Mouse (Mus musculus) limb, embryonic 13.5 days (tissue): Measurements from ENCODE around the gene Spata6. TPM values are rescaled to one million over a fixed set of nuclear protein-coding genes. Genes with fewer than 3 reads are reported as not detected.

Experiments used
- ATAC-seq: fragments of 200-750 bp; cut with Nextera tagmentation; 2 replicates; pipeline ENCODE4 v1.8.0; 2017; ENCODE audit warnings: low read depth, moderate number of reproducible peaks, moderate TSS enrichment; ENCODE audit not compliant: low FRiP score
- H3K27ac ChIP-seq: fragments of 300-500 bp; sonication (generic); 2 replicates; pipeline ENCODE4 v1.5.1; 2015; ENCODE audit warnings: inconsistent platforms, mild to moderate bottlenecking, moderate library complexity
- H3K27me3 ChIP-seq: fragments of 300-500 bp; sonication (generic); 2 replicates; pipeline ENCODE4 v1.6.1; 2015; ENCODE audit warnings: mild to moderate bottlenecking, inconsistent platforms
- H3K36me3 ChIP-seq: fragments of 300-500 bp; sonication (generic); 2 replicates; pipeline ENCODE4 v1.6.1; 2015; ENCODE audit warnings: inconsistent platforms, mild to moderate bottlenecking, moderate library complexity
- H3K4me1 ChIP-seq: fragments of 300-500 bp; sonication (generic); 2 replicates; pipeline ENCODE4 v1.6.1; 2015; ENCODE audit warnings: inconsistent platforms
- H3K4me2 ChIP-seq: fragments of 300-500 bp; sonication (generic); replicated peaks from 2 replicates; pipeline ENCODE4 v1.6.1; 2015; ENCODE audit warnings: inconsistent platforms, mild to moderate bottlenecking, moderate library complexity
- H3K4me3 ChIP-seq: fragments of 300-500 bp; sonication (generic); 2 replicates; pipeline ENCODE4 v1.5.1; 2015; ENCODE audit warnings: moderate library complexity, mild to moderate bottlenecking, inconsistent platforms
- H3K9ac ChIP-seq: fragments of 300-500 bp; sonication (generic); 2 replicates; pipeline ENCODE4 v1.6.1; 2015; ENCODE audit warnings: mild to moderate bottlenecking, inconsistent platforms
- H3K9me3 ChIP-seq: fragments of 300-500 bp; sonication (generic); 2 replicates; pipeline ENCODE4 v1.6.1; 2016; ENCODE audit warnings: inconsistent platforms
- WGBS: fragments of 180-500 bp; shearing (Covaris S2); methylation state at CpG from one replicate; pipeline ENCODE4 v1.1.7; 2015; 5-methylcytosine and 5-hydroxymethylcytosine counted together
- polyA plus RNA-seq: library from polyadenylated mRNA; unstranded; fragments of >200 nt; fragmentation: Nextera tagmentation; extraction: Ambion mirVana; gene quantifications from 2 replicates; pipeline ENCODE4 v1.2.1, GENCODE M21; 2015

Spata6 gene
- polyA plus RNA-seq, 1 experiment from 2014 or later: 32.1 TPM

GRCm38 (mm10) chr4:111704126-111704525, 15.7 kb upstream of the Spata6 start:
- Histone ChIP-seq H3K27me3 (no peaks in the 10 kb centered on the region), H3K9ac (no peak overlapping the region), H3K4me1 (no peaks in the 10 kb centered on the region), H3K9me3 (no peaks in the 10 kb centered on the region), H3K27ac (no peak overlapping the region), H3K4me2 (no peak overlapping the region), H3K4me3 (no peak overlapping the region), H3K36me3 (no peaks in the 10 kb centered on the region)
- 92% methylated on average over 2 of the region's 2 CpGs for WGBS
- ATAC-seq: no peak

DNA sequence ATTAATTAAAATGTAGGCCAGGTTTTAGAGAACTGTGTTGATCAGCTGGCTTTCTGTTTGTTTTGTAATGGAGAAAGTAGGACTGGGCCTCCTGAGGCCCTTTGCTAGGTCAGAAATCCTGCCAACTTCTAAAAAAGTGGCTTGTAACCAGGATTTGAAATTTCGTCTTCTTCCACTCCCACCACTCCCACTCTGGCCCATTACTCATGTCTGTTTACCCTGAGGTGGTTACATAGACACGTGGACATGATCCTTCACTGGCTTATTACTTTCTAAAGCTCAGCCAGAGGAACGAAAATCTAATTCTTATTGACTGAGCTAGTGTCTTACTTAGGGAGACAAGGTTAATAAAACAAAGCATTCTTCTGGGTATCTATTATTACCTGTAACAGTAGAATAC, 14.8 kb upstream of the Spata6 start:
- H3K4me3 ChIP-seq: no peak overlapping the region
- H3K27me3 ChIP-seq: no peaks in the 10 kb centered on the region
- no peak overlapping the region for H3K4me2 ChIP-seq
- peak; percentile 48; the same call in 1 of the 2 replicates for ATAC-seq
- no peak overlapping the region; the same call in 1 of the 2 replicates for H3K27ac ChIP-seq
- no peak overlapping the region for H3K9ac ChIP-seq
- no peaks in the 10 kb centered on the region for H3K4me1 ChIP-seq
- WGBS: 70% methylated on average over 3 of the region's 3 CpGs
- no peaks in the 10 kb centered on the region for H3K9me3 ChIP-seq
- no peaks in the 10 kb centered on the region for H3K36me3 ChIP-seq

GRCm38 (mm10) chr4:111719296-111719695, 488 bp upstream of the Spata6 start:
- peak overlapping the region; percentile 90 for H3K4me3 ChIP-seq
- H3K36me3 ChIP-seq: no peaks in the 10 kb centered on the region
- no peak overlapping the region for H3K9ac ChIP-seq
- H3K4me1 ChIP-seq: peaks cover 14% of the 10 kb centered on the region
- WGBS: 64% methylated on average over 4 of the region's 4 CpGs
- H3K9me3 ChIP-seq: no peaks in the 10 kb centered on the region
- no peak overlapping the region for H3K27ac ChIP-seq
- peak overlapping the region; percentile 72 for H3K4me2 ChIP-seq
- H3K27me3 ChIP-seq: no peaks in the 10 kb centered on the region
- no peak for ATAC-seq

- peak; percentile 14; the same call in 1 of the 2 replicates for ATAC-seq
- Histone ChIP-seq H3K9ac (peak overlapping the region; percentile 82), H3K4me2 (peak overlapping the region; percentile 72), H3K27ac (peak overlapping the region; percentile 84; the same call in 1 of the 2 replicates), H3K4me1 (peaks cover 14% of the 10 kb centered on the region), H3K36me3 (no peaks in the 10 kb centered on the region), H3K9me3 (no peaks in the 10 kb centered on the region), H3K27me3 (no peaks in the 10 kb centered on the region), H3K4me3 (peak overlapping the region; percentile 90)
- WGBS: 14% methylated on average over 2 of the region's 2 CpGs
Observed at GRCm38 (mm10) chr4:111720662-111721003, 849 bp downstream of the Spata6 start.

DNA sequence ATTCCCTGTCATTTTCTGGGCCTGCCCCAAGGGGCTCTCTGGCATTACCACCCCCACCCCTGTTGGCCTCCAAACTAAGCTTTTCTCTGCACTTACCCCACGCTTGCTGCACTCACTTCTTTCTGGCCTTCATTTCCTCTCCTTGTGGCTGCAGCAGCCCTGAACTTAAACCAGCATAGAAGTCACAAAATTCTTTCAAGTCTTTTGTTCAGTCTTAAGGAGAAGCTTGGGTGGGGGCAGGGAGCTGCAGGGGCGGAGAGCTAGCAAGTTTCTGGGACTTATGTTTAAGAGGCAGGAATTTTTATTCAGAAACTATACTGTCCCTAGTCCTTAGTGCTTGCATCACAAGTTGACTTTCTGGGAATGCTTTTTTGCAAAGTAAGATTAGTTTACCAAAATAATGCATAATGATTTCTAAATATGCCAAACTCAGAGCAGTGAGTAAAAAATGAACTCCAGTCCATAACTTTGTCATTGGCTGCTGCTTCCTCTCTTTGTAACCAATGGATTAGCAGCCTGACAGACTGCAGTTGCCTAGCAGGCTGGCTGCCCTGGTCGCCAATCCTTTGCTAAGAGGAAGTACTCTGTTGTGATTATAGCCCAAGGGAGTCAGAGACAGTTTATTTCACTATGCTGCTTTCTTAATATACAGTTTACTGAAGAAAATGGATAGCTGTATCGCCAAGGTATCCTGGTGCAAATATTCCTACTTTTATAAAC, 1.5 kb downstream of the Spata6 start:
- H3K9me3 ChIP-seq: no peaks in the 10 kb centered on the region
- H3K4me2 ChIP-seq: peak overlapping the region; percentile 72
- H3K4me3 ChIP-seq: peak overlapping the region; percentile 90
- peak overlapping the region; percentile 82 for H3K9ac ChIP-seq
- no peaks in the 10 kb centered on the region for H3K27me3 ChIP-seq
- no peak for ATAC-seq
- WGBS: 24% methylated on average over 4 of the region's 4 CpGs
- peak overlapping the region; percentile 84 for H3K27ac ChIP-seq
- H3K36me3 ChIP-seq: no peaks in the 10 kb centered on the region
- H3K4me1 ChIP-seq: peaks cover 14% of the 10 kb centered on the region

GRCm38 (mm10) chr4:111737551-111737950, 17.8 kb downstream of the Spata6 start:
- Histone ChIP-seq H3K4me3 (no peak overlapping the region), H3K9ac (no peak overlapping the region), H3K4me1 (no peaks in the 10 kb centered on the region), H3K27me3 (no peaks in the 10 kb centered on the region), H3K36me3 (no peaks in the 10 kb centered on the region), H3K27ac (no peak overlapping the region), H3K4me2 (no peak overlapping the region), H3K9me3 (no peaks in the 10 kb centered on the region)
- 93% methylated on average over 1 of the region's 1 CpGs for WGBS
- ATAC-seq: no peak

GRCm38 (mm10) chr4:111780533-111780932, 60.7 kb downstream of the Spata6 start:
- WGBS: 59% methylated on average over 4 of the region's 4 CpGs

GRCm38 (mm10) chr4:111799892-111800291, 80.1 kb downstream of the Spata6 start:
- no peak overlapping the region for H3K4me3 ChIP-seq
- no peak overlapping the region for H3K4me2 ChIP-seq
- no peak for ATAC-seq
- H3K27me3 ChIP-seq: no peaks in the 10 kb centered on the region
- no peaks in the 10 kb centered on the region for H3K4me1 ChIP-seq
- WGBS: 75% methylated on average over 3 of the region's 3 CpGs
- H3K9ac ChIP-seq: no peak overlapping the region
- H3K9me3 ChIP-seq: no peaks in the 10 kb centered on the region
- peaks cover 5% of the 10 kb centered on the region; the same call in 1 of the 2 replicates for H3K36me3 ChIP-seq
- H3K27ac ChIP-seq: no peak overlapping the region

More at GRCm38 (mm10) chr4:111780533-111780932, 60.7 kb downstream of the Spata6 start:
- no peaks in the 10 kb centered on the region for H3K27me3 ChIP-seq
- no peak overlapping the region for H3K27ac ChIP-seq
- peaks cover 10% of the 10 kb centered on the region; the same call in 1 of the 2 replicates for H3K4me1 ChIP-seq
- H3K36me3 ChIP-seq: peaks cover 4% of the 10 kb centered on the region; the same call in 1 of the 2 replicates
- no peak overlapping the region for H3K9ac ChIP-seq
- no peak overlapping the region for H3K4me2 ChIP-seq
- no peak for ATAC-seq
- no peak overlapping the region for H3K4me3 ChIP-seq
- no peaks in the 10 kb centered on the region for H3K9me3 ChIP-seq

DNA sequence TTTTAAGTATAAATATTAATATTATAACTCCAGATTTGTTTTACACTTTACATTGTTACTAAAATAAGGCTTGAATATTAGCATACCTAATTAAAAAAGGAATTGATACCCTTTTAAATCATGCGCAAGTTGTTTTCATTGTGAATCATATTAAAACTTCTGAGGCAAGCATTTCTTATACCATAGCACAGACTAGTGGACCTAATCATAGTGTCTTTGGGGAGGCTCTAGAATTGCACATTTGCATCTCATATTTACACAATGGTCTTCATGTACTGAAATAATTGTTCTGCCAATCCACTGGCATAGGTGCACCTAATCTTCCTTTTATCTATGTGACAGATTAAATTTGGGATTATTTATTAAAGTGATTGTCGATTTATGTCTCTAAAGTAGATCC, 83.4 kb downstream of the Spata6 start:
- no peaks in the 10 kb centered on the region for H3K9me3 ChIP-seq
- no peaks in the 10 kb centered on the region for H3K4me1 ChIP-seq
- H3K27ac ChIP-seq: no peak overlapping the region
- 85% methylated on average over 2 of the region's 2 CpGs for WGBS
- no peak overlapping the region for H3K4me3 ChIP-seq
- ATAC-seq: no peak
- no peak overlapping the region for H3K4me2 ChIP-seq
- no peak overlapping the region for H3K9ac ChIP-seq
- H3K36me3 ChIP-seq: no peaks in the 10 kb centered on the region
- H3K27me3 ChIP-seq: no peaks in the 10 kb centered on the region

DNA sequence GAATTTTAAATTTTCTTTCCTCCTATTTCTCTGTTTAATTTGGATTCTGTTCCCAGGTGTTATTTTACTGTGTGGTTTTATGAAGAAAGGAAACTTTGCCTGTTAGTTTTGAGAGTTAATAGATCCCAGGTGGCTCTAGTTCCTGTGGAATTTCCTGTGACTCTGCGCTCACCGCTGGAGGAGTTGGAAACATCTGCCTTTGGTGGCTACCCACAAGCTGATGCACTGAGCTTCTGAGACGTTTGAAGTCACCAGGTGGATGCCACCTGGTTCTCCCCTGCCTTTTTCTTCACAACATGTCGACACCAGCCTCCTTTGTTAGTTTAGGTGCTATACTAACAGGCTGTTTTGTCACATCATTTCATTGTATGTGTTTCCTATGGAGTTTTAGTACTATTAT, 97.7 kb downstream of the Spata6 start:
- Histone ChIP-seq H3K27me3 (no peaks in the 10 kb centered on the region), H3K9ac (no peak overlapping the region), H3K9me3 (no peaks in the 10 kb centered on the region), H3K4me1 (peaks cover 15% of the 10 kb centered on the region), H3K4me2 (no peak overlapping the region), H3K4me3 (no peak overlapping the region), H3K36me3 (peaks cover 3% of the 10 kb centered on the region; the same call in 1 of the 2 replicates), H3K27ac (no peak overlapping the region; the same call in 1 of the 2 replicates)
- 8% methylated on average over 4 of the region's 4 CpGs for WGBS
- ATAC-seq: peak; percentile 92

- WGBS: 95% methylated on average over 6 of the region's 6 CpGs
- H3K4me3 ChIP-seq: no peak overlapping the region
- H3K27ac ChIP-seq: no peak overlapping the region
- no peaks in the 10 kb centered on the region for H3K4me1 ChIP-seq
- H3K4me2 ChIP-seq: no peak overlapping the region
- no peaks in the 10 kb centered on the region for H3K9me3 ChIP-seq
- H3K9ac ChIP-seq: no peak overlapping the region
- no peaks in the 10 kb centered on the region for H3K27me3 ChIP-seq
- no peak for ATAC-seq
- no peaks in the 10 kb centered on the region for H3K36me3 ChIP-seq
Observed at GRCm38 (mm10) chr4:111838882-111839281, 119.1 kb downstream of the Spata6 start.

- H3K4me3 ChIP-seq: no peak overlapping the region
- H3K36me3 ChIP-seq: no peaks in the 10 kb centered on the region
- no peak for ATAC-seq
- H3K4me1 ChIP-seq: no peaks in the 10 kb centered on the region
- H3K27me3 ChIP-seq: no peaks in the 10 kb centered on the region
- no peak overlapping the region for H3K4me2 ChIP-seq
- H3K27ac ChIP-seq: no peak overlapping the region
- no peak overlapping the region for H3K9ac ChIP-seq
- no peaks in the 10 kb centered on the region for H3K9me3 ChIP-seq
Observed at GRCm38 (mm10) chr4:111852626-111853025, 132.8 kb downstream of the Spata6 start.

GRCm38 (mm10) chr4:111866701-111867100, 146.9 kb downstream of the Spata6 start:
- H3K4me3 ChIP-seq: no peak overlapping the region
- H3K4me1 ChIP-seq: no peaks in the 10 kb centered on the region
- no peak overlapping the region for H3K9ac ChIP-seq
- no peaks in the 10 kb centered on the region for H3K27me3 ChIP-seq
- no peaks in the 10 kb centered on the region for H3K36me3 ChIP-seq
- H3K27ac ChIP-seq: no peak overlapping the region
- no peak overlapping the region for H3K4me2 ChIP-seq
- ATAC-seq: no peak
- WGBS: 64% methylated on average over 5 of the region's 5 CpGs
- H3K9me3 ChIP-seq: no peaks in the 10 kb centered on the region; the same call in 1 of the 2 replicates
